Mouse (Mus musculus) telencephalon, adult 2 months (tissue): Measurements from ENCODE around the gene Brf1.

ENCODE experiments used
- DNase-seq: peaks from one replicate; pipeline ENCODE4 v3.0.0-alpha.2; 2011; ENCODE audit warnings: low read depth, low spot score

Gene Brf1

DNA sequence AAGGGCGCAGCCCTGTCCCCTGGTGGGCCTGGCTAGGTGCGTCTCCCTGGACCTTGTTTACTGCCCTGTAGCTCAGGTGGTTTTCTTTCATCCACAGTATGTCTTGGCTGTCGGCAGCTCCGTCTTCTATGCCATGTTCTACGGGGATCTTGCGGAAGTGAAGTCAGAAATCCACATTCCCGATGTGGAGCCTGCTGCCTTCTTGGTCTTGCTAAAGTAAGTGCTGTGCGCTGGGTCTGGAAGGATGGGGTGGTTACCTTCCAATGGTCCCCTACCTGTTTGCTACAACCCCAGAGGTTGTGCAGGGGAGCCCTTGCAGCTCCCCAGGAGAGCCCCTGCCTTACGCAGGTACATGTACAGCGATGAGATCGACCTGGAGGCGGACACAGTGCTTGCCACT is 23.3 kb downstream of the Brf1 start:
- no peak for DNase-seq

DNA sequence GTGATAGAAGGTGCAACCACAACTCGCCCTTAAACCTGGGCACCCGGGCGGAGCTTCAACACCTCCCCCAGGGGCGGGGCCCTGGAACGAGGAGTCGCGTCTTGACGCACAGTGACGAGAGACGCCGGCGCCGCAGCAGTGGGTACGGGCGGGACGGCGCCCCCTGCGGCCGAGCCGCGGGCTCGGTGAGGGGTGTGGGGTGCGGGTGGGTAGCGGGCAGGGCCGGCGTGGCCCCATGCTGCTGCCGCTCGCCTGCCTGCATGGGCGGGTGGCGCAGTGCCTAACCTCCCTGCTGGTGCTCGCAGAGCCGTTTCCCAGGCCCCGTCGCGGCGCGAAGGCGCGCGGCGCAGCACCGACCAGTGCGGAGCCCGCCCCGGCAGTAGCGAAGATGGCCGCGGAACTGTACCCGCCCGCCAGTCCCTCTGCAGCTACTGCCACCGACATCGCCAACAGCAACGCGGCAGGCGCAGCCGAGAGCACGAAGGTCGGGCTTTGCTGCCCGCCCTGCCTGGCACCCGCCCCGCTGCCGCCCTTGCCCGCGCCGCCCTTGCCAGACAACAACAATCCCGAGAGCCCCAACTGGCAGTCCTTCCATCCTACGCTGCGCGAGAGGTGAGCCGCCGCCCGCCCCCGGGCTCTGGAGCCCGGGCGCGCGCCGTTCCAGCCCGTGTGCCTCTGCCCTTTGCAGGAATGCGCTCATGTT is 24.0 kb downstream of the Brf1 start, which contains the start of gene Btbd6:
TSS of gene Btbd6 (plus strand) at position 112 of the 703 bp plus-strand sequence.
- peak; percentile 73 for DNase-seq

DNA sequence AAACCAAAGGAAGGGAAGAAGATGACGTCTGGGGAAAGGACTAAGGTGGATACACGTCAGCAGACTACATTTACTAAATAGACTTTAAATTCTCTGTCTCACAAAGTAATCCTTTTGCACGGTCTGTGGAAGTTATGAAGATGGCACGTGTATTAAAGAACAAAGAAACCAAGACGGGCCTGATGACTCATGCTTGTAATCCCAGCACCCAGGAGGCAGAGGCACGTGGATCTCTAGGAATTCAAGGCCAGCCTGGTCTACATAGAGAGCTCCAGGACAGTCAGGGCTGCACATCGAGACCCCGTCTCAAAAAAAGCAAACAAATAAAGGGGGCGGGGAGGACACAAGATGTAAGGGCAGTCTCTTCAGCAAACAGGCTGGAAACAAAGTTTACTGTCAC is 25.8 kb downstream of the Brf1 start:
- no peak for DNase-seq

DNA sequence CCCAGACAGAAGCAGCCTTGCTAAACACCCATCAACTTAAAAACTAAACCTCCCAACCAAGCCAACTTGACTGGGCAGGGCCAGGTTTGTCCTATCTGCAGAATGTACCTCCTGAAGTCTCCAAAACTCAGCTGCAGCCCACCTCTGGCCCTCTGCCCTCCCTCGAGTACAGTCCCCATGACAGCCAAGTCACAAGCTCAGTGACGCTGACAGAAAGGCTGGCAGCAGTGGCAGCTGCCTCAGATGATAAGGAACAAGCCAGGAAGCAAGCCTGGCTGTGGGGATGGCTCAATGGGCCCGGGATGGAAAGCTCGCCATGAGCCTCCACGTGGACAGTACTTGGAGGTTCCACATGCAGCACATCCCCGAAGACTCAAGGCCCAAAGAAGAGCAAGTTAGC is 30.9 kb downstream of the Brf1 start:
- DNase-seq, result no peak

DNA sequence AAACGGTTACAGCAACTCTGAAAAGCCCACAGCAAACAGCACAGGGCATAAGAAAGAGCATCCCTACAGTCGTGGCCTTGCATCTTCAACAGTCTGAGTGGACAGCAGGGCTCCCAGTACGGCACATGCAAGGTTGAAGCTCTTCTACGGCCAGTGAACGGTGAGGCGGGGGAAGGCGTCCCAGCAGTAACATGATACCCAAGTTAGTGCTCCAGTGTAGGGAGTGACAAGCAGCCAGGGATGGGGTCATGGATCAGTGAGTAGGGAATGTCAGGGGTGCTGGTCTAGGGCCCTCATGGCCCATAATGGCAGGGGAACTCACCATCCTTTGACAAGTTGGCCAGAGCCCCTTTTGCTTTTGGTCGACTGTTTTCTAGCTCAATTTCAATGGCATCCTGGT is 31.6 kb downstream of the Brf1 start:
- DNase-seq, result no peak

DNA sequence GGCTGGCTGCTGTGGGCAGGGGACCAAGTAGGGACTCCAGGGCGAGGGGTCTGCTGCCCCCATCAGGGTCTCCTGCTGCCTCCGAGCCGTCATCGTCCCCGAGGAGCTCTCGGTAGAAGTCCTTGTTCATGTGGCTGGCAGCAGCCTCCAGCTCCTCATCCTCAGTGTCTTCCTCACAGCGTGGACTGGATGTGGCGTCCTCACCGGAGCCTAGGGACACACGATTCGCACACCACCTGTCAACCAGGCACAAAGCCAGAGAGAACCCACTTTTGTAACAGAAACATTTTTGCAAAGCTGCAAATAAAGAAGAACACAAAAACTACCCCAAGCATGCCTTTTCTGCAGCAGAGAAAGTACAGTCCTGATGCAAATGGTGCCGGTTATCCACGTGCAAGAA is 34.7 kb downstream of the Brf1 start:
- no peak for DNase-seq

DNA sequence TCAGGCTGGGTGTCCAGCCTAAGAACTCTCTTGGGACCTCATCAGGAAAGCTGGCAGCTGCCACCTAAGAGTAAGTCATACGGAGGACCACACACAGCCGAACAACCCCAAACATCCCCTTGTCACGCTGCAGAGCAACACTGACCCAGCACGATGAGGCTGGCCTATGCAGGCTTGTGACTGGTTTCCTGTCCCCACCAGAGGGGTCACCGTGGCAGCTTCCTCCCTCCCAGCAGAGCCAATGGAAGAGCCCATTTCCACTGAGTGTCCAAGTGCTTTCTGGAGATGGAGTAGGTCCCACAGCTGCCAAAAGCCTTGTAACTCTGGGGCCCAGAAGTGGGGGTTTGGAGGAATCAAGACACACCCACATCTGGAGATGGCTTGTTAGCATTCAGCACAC is 38.6 kb downstream of the Brf1 start:
- no peak for DNase-seq

DNA sequence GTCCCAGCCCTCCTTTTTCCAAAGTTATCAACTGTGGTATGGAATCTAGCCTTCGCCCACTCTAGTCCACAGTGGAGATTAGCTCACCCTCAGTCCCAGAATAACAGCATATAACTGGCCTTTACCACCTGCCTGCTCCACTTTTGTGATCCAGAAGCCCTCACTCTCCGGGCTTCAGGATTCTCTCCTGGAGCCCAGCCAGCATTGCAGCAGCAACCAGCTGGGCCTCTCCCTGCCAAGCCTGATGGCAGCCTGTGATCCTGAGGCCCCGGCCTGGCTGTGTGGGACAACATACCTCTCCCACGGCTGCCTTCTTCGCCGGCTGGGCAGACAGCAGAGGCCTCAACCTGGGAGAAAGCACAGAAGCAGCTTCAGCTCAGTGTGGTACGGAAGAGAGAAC is 39.1 kb downstream of the Brf1 start:
- no peak for DNase-seq

DNA sequence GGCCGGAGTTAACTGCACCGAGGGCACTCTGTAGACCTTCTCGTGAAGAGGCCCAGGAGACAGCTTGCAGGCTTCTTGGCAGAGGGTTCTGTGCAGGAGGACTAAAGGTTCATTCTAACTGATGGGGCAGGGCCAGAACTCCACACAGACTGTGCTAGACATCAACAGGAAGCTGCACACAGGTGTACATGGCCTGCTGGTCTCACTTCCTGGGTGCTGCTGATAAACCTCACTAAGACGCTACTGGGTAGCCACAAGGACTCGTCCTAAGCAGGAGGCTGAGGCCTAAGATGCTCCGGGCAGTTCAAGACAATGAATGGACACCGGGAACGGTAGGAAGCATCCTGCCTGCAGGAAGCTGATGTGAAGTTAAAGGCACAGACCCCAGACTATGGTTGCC is 41.1 kb downstream of the Brf1 start:
- DNase-seq, result no peak

DNA sequence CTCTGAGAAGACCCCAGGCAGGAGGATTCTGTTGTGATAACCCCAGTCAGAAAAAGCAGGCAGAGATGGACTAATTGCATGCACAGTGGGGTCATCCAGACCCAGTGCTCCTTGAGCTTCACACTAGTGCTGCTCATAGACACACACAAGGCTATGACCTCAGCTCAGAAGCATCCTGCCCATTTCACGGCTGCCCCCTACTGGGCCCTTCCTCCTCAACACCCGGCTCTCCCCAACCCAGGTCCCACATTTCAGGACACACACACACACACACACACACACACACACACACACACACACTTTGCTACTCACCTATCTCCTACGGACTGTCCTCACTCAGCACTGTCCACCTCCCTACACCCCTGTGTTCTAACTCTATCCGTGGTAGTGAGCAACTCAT is 42.2 kb downstream of the Brf1 start:
- no peak for DNase-seq

DNA sequence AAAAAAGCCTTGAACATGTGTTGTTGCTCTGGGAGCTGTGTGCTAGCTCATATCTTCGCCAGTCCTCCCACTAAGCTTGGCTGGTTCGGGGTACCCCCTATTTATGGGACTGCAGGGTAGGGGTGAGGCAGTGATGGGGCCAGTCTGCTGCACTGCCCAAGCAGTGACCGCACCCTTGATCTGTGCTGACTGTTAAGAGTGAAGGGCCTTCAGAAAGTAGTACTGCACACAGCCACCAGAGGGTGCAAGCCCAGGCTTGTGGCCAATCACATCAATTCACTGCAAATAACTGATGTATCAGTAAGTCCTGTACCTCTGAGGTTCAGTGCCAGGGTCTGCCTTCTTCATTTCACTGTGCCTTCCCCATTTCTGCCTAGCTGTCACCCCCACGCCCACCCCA is 44.7 kb downstream of the Brf1 start:
- DNase-seq, result no peak

DNA sequence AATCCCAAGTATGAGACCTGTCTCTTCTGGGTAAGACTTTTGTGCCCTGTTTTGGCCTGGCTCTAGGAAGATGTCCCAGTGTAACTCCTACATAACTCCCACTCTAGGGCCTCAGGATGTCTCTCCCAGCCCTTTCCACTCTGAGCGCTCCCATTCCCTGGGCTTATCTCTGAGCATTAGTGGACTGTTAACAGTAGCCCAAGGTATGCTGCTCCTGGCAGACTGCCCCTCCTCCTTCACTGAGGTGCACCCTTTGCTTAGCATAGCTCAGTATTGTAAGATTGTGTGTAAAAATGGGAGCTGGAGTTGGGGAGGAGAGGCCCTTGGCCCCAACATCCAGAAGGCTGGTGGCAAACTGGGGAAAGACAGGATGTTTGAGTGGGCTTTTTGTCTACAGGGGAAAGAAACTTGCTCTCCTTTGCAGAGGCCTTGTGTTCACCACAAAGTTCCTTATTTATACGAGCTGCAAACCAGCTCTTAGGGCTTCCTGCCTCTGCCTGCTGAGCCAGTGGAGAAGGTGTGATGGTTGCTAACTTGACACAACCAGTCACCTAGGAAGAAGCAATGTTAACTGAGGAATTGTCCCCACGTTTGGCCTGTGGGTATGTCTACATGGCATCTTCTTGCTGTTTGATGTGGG is 47.5 kb downstream of the Brf1 start:
- DNase-seq, result no peak

DNA sequence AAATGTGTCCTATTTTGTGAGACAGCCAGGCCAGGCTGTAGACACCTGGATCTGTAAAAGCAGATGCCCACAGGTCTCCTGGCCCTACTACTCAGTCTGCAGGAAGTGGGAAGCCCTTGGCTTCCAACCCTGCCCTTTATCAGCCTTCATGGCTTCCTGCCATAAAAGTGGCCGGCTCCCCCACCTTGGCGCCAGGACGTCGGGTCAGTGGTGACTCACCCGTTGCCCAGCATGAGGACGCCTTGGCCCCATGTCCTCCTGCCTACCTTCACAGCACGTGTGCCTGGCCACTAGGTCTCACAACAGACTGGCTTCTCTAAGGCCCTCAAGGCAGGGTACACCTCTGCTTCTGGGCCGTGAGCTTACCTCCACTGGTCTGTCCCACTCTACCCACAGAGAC is 48.1 kb downstream of the Brf1 start:
- DNase-seq, result no peak

DNA sequence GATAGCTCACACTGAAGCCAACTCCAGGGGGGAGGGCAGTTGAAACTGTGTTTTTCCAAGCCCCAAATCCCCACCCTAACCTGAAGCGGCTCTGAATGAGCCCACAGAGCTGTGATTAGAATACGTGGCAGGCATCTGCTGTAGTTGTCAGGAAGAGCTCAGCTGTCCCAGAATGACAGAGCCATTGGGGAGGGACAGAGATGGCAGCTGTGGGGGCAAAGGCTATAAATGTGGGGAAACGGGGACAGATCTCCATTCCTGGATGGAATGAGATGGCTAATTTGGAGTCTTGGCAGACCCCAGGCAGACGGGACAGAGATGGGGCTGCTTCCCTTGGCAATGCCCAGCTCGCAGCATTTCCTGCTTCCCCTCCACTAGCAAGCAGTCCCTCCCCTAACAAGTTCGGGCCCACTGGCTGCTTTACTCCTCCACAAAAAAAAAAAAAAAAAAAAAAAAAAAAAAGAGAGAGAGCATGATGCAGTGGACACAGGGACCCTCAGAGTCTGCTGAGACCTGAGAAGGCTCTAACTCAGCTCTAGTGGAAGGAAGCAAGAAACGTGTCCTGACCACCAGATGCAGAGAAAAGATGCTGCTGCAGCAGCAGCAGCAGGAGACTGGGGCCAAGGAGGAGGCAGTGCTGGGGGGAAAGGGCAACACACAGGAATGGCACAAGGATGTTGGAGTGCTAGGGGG is 49.2 kb downstream of the Brf1 start:
- DNase-seq, result no peak

DNA sequence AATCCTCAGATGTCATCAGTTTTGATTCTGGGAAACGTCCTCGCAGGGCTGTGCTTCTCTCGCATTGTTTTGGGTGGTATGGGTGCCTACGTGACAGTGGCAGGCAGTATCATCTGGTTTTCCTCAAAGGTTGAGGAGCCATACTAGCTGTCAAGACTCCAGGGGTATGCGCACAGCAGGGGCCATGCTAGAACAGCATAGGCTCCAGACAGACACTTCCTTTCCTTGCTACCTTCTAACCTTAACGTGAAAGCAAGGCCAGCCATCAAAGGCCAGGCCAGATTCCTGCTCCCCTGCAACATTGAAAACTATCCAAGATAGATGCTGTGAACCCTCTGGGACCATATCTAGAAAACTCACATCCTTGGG is 49.8 kb downstream of the Brf1 start:
- DNase-seq, result no peak

DNA sequence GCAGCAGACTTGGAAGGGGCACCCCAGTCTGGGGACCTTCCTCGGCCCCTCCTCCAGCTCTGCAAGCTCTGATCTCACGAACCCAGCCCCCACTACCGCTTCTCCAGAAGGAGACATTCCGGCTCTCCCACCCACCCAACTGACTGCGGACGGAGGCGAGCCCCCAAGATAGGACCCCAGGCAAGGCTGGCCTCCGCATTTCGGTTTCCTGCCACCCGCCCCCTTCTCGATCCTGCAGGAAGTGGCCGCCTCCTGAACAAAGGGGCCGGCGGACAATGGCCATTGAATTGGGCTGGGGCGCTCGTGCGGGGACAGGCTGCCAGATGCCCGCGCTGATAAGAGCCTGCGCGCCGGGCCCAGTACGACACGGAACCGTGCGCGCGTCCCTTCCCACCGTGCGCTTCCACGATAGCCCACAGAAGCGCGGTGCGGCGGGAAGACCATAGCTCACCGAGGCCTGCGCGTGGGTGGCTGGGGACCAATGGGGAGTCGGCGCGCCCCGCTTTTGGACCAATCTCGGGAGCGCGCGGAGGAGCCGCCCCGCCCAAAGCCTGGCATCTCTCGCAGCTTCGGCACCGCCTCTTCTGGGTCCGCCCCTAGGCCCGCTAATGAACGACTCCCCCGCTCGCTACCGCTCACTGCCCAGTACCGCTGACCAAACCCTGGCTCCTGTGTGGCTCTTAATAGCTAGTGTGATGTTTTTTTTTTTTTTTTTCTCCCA is 50.3 kb downstream of the Brf1 start:
- peak; percentile 82 for DNase-seq

DNA sequence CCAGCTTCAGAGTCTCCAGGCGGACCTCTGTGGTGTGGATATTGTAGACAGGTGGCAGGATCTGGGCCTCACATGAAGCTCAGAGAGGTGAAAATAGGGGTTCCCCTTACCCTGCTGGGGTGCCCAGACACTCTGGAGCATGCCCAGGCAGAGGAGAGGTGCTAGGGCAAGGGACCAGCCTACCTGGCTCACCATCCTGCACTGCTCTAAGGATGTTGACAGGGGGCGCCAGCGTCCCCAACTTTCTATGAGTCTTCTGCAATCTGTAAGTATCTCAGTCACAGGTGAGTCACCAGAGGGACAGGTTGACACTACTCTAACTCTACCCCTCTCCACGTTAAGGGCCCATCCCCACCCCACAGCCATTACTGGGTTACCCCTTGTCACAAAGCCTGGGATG is 53.2 kb downstream of the Brf1 start:
- no peak for DNase-seq

DNA sequence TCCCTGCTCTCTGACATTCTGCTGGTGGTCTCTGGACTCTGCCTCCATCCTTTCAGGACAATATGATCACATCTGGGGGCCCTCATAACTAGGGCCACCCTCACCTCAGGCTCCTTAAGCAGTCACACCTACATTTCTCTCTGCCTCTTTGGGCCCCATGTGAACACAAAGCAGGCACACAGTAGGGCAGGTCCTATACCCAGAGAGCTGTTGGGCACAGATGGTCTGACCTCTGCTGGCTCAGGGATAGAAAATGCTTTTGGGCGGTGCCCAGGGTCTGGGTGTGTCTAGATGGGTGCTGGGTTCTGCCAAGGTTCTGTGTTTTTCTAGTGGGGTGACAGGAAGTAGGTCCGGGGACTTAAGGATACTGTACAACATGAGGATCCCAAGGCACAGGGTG is 56.8 kb downstream of the Brf1 start:
- DNase-seq, result no peak

DNA sequence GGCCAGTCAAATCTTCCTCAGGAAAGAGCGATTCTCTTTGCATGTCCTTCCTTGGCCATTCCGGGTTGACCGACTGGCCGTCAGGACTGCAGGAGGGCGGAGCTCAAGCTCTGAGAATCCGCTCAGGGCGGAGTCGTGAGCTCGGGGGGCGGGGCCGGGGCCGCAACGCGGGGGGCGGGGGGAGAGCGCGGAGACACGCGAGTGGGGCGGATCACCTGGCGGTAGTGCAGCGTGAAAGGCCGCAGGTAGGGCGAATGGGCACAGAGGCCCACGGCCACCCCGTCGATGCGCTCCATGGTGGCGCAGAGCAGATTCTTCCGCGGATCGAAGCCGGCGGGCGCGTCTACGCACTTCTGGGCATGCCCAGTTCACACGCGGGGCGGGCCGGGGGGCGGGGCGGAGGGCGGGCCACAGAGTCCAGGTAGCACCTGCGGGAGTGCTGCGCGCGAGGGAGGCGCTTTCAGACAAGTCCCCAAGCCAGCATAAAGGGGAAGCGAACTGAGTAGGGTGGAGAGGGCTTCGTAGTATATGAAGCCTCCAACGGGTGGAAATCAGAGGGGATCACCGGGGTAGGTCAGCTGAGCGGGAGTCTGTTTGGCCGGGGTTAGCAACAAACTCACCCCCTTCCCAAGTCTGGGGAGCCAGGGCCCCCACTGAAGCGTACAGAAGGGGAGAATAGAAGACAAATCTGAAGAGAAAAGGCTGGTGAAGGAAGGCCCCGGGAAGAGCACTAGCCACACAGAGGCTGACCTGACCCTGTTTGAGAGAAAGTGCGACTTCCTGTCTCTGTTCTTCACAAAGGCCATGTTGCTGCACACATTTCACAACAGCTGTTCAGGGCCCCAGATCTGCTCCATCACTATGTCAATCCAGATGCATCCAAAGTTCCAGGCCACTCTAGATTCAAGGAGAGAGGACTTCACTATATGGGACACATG is 58.5 kb downstream of the Brf1 start, which contains the start of gene Nudt14:
TSS of gene Nudt14 (minus strand) at position 349 of the 938 bp plus-strand sequence.
- peak; percentile 24 for DNase-seq

DNA sequence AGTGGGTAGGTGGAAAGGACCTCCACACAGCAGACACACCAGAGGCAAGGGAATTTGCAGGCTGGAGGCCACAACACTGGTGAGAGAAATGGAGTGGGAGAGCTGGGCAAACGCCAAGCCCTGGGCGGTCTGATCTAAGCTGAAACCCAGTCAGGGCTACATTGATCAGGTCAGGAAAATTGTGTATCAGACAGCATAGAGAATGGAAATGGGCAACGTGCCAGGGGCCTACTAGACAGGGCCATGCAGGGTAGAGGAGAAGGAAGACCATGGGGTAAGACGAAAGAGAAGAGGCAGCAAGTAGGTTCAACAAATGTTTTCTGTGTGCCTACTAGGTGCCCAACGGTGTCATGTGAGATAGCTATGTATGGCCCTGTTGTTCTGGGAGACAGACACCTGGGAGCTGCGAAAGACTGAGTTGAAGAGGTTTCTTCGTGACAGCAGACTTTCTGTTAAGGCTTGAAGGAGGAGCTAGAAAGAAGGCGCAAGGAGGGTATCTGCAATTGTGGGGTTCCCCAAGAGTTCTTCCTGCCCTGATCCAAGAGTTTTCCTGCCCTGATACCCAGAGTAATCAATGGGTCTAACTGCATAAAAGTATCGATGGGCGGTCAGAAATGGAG is 59.2 kb downstream of the Brf1 start:
- DNase-seq, result no peak

DNA sequence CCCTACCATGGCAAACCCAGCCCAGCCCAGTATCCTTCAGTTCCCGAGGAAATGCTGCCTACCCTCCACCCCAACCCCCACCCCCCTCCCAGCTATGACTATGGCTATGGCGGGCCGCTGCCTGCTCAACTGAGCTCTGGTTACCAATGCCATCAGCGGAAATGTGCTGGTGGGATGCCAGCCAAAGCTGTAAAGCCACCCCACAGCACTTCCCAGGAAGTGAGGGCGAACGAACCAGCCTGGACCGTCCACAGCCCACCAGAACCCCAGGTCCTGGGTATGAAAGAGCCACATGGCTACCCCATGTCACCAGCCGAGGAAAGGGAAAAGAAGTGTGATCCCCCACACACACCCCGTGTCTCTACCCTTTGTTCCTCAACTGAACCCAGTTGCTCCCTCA is 59.8 kb downstream of the Brf1 start:
- DNase-seq, result no peak
